In genomic region chr11:117974327-117975125, GRCm38 (mm10) we compare ENCODE assay signal across 10 mouse cellular contexts. TPM values are rescaled to one million over a fixed set of nuclear protein-coding genes. Genes with fewer than 3 reads are reported as not detected.
DNase-seq lines count a peak whose midpoint lies in the region; ATAC-seq and TF ChIP-seq lines count a peak whose summit lies in the region.
"Had no signal": no experiment of that assay in that cellular context is flagged by ENCODE, and none has a peak within 500 bp of the region (broad histone marks: within the 10 kb centered on the region; RNA-seq: fewer than 3 reads in every experiment).

No protein-coding gene starts in this region.

- no peaks in the 10 kb centered on the region for H3K9me3 ChIP-seq in midbrain, embryonic 11.5 days (ENCODE audit: control insufficient read depth, low read length)
- H3K9me3 ChIP-seq in midbrain, embryonic 16.5 days (replicated peaks; ENCODE audit: control insufficient read depth, low read length, poor library complexity, severe bottlenecking): no peaks in the 10 kb centered on the region
- H3K9me3 ChIP-seq in hindbrain, embryonic 14.5 days (ENCODE audit: control insufficient read depth, low read length): no peaks in the 10 kb centered on the region
- H3K9me3 ChIP-seq: limb, embryonic 13.5 days had no signal

- no peak overlapping the region for H3K27ac ChIP-seq in gastrocnemius, adult 2 months
- H3K27ac ChIP-seq in midbrain, embryonic 11.5 days (ENCODE audit: low read depth, low read length): peak overlapping the region; percentile 95
- no peak overlapping the region for H3K27ac ChIP-seq in midbrain, embryonic 16.5 days (ENCODE audit: low read length)
- H3K27ac ChIP-seq in hindbrain, embryonic 14.5 days: peak overlapping the region; percentile 77
- H3K27ac ChIP-seq in small intestine, adult 2 months (ENCODE audit: insufficient read depth, low read depth, low read length): 0 out of 2 replicates have a peak overlapping the region, but pooled peaks have one; percentile 1

- 8% methylated on average over 14 of the region's 14 CpGs for WGBS in midbrain, embryonic 11.5 days
- 21% methylated on average over 14 of the region's 14 CpGs for WGBS in midbrain, embryonic 16.5 days
- WGBS in hindbrain, embryonic 14.5 days: 19% methylated on average over 14 of the region's 14 CpGs
- WGBS in small intestine, adult 2 months: 22% methylated on average over 14 of the region's 14 CpGs

- peak overlapping the region; percentile 61 for H3K9ac ChIP-seq in midbrain, embryonic 11.5 days (ENCODE audit: low read length)
- H3K9ac ChIP-seq in midbrain, embryonic 16.5 days (ENCODE audit: low read depth, low read length): no peak overlapping the region
- H3K9ac ChIP-seq in hindbrain, embryonic 14.5 days: no peak overlapping the region

- H3K4me3 ChIP-seq in gastrocnemius, adult 2 months: no peak overlapping the region
- no peak overlapping the region for H3K4me3 ChIP-seq in midbrain, embryonic 11.5 days (ENCODE audit: low read depth, low read length)
- H3K4me3 ChIP-seq in midbrain, embryonic 16.5 days (ENCODE audit: low read depth, low read length): no peak overlapping the region
- no peak overlapping the region for H3K4me3 ChIP-seq in hindbrain, embryonic 14.5 days (replicated peaks; ENCODE audit: low read length)
- no peak overlapping the region for H3K4me3 ChIP-seq in small intestine, adult 2 months (ENCODE audit: low read depth, low read length)
- H3K4me3 ChIP-seq: limb, embryonic 13.5 days had no signal

- ATAC-seq in midbrain, embryonic 11.5 days (ENCODE audit: low FRiP score): no peak
- ATAC-seq in midbrain, embryonic 16.5 days: no peak
- ATAC-seq in hindbrain, embryonic 14.5 days (ENCODE audit: low FRiP score): no peak

- peak; percentile 22 for DNase-seq in gastrocnemius, adult 2 months
- no peak for DNase-seq in gastrocnemius, postnatal 36 days
- peak; percentile 92 for DNase-seq in midbrain, embryonic 11.5 days (ENCODE audit: low spot score, missing footprints)
- DNase-seq in hindbrain, embryonic 14.5 days (ENCODE audit: low spot score): no peak
- no peak for DNase-seq in gastrocnemius, adult 8-10 months (ENCODE audit: low spot score in 2 of 2)
- no peak for DNase-seq in left cerebral cortex, postnatal 4 days
- DNase-seq: gastrocnemius, postnatal 25 days had no signal

- peaks cover 7% of the 10 kb centered on the region; the same call in 1 of the 2 replicates for H3K27me3 ChIP-seq in midbrain, embryonic 11.5 days (ENCODE audit: control insufficient read depth, insufficient read depth, low read length)
- no peaks in the 10 kb centered on the region for H3K27me3 ChIP-seq in midbrain, embryonic 16.5 days (ENCODE audit: control insufficient read depth, insufficient read depth, low read depth, low read length)
- no peaks in the 10 kb centered on the region for H3K27me3 ChIP-seq in hindbrain, embryonic 14.5 days (ENCODE audit: control insufficient read depth, insufficient read depth, low read length)
- no peaks in the 10 kb centered on the region for H3K27me3 ChIP-seq in small intestine, adult 2 months (ENCODE audit: control insufficient read depth, insufficient read depth, low read length)

- TF ChIP-seq POLR2A in small intestine, adult 2 months (IDR thresholded peaks at IDR 0.05; ENCODE audit: low read depth, low read length): no peak

- no peaks in the 10 kb centered on the region for H3K36me3 ChIP-seq in midbrain, embryonic 11.5 days (ENCODE audit: control insufficient read depth, insufficient read depth, low read length)
- H3K36me3 ChIP-seq in midbrain, embryonic 16.5 days (ENCODE audit: control insufficient read depth, insufficient read depth, low read length): no peaks in the 10 kb centered on the region
- H3K36me3 ChIP-seq in hindbrain, embryonic 14.5 days (replicated peaks; ENCODE audit: control insufficient read depth, insufficient read depth): no peaks in the 10 kb centered on the region
- no peaks in the 10 kb centered on the region for H3K36me3 ChIP-seq in small intestine, adult 2 months (ENCODE audit: control insufficient read depth, insufficient read depth, low read length)
- H3K36me3 ChIP-seq: limb, embryonic 13.5 days had no signal

- H3K4me2 ChIP-seq in midbrain, embryonic 11.5 days: peak overlapping the region; percentile 17; the same call in 1 of the 2 replicates
- H3K4me2 ChIP-seq in midbrain, embryonic 16.5 days (ENCODE audit: low read length): no peak overlapping the region
- H3K4me2 ChIP-seq in hindbrain, embryonic 14.5 days (replicated peaks): no peak overlapping the region

- intact Hi-C loops in gastrocnemius, adult 2 months (cut with DNase I): no loop called here
- intact Hi-C loops in gastrocnemius, postnatal 36 days (cut with DNase I): no loop called here
- intact Hi-C loops in left cerebral cortex, postnatal 4 days (cut with DNase I): no loop called here

- H3K4me1 ChIP-seq in midbrain, embryonic 11.5 days (ENCODE audit: control insufficient read depth, insufficient read depth, low read length): peaks cover 46% of the 10 kb centered on the region
- peaks cover 8% of the 10 kb centered on the region; the same call in 1 of the 2 replicates for H3K4me1 ChIP-seq in midbrain, embryonic 16.5 days (ENCODE audit: control insufficient read depth, insufficient read depth, low read length)
- peaks cover 28% of the 10 kb centered on the region for H3K4me1 ChIP-seq in hindbrain, embryonic 14.5 days (replicated peaks; ENCODE audit: control insufficient read depth, insufficient read depth, low read length)
- H3K4me1 ChIP-seq in small intestine, adult 2 months (ENCODE audit: control insufficient read depth, insufficient read depth, insufficient read length, low read length): peaks cover 25% of the 10 kb centered on the region

- TF ChIP-seq CTCF in gastrocnemius, adult 2 months (IDR thresholded peaks at IDR 0.05): no peak
- TF ChIP-seq CTCF in small intestine, adult 2 months (IDR thresholded peaks at IDR 0.05; ENCODE audit: extremely low read depth, insufficient read length, insufficient replicate concordance, low read depth, low read length): no peak

RNA-seq across cellular contexts. Expression of gene Socs3, which starts 4.7 kb away (rescaled TPM):
- 10 to 100 TPM in 1 of 2 experiments, 1 to 10 TPM in 1; 1.7 to 10.1 TPM for total RNA-seq in gastrocnemius, adult 2 months (2021)
- 1 to 10 TPM; 1.8 to 4.7 TPM for total RNA-seq in gastrocnemius, postnatal 36 days (2021)
- 5.5 and 5.9 TPM in 2 replicates for polyA plus RNA-seq in midbrain, embryonic 11.5 days (2014; fragmentation: Nextera tagmentation; extraction: Ambion mirVana)
- 5.9 and 7.2 TPM in 2 replicates for polyA plus RNA-seq in midbrain, embryonic 16.5 days (2015; fragmentation: Nextera tagmentation; extraction: Ambion mirVana)
- 2.9 and 3.0 TPM in 2 replicates for polyA plus RNA-seq in hindbrain, embryonic 14.5 days (2014; fragmentation: Nextera tagmentation; extraction: Ambion mirVana)
- polyA plus RNA-seq in small intestine, adult 2 months (2012; rRNA removed): 27.2 and 47.2 TPM in 2 replicates
- 1 to 10 TPM; 1.9 to 3.3 (median 2.5) TPM for total RNA-seq in gastrocnemius, adult 8-10 months (2022)
- total RNA-seq in left cerebral cortex, postnatal 4 days (2021): 1 to 10 TPM; 3.8 to 4.1 TPM

RNA-seq across cellular contexts. Expression of gene Pgs1, which starts 11.6 kb away (rescaled TPM):
- 10 to 100 TPM; 17.2 to 18.0 TPM for total RNA-seq in gastrocnemius, adult 2 months (2021)
- total RNA-seq in gastrocnemius, postnatal 36 days (2021): 10 to 100 TPM; 17.9 to 18.9 TPM
- polyA plus RNA-seq in midbrain, embryonic 11.5 days (2014; fragmentation: Nextera tagmentation; extraction: Ambion mirVana): 40.2 and 42.7 TPM in 2 replicates
- 61.2 and 62.1 TPM in 2 replicates for polyA plus RNA-seq in midbrain, embryonic 16.5 days (2015; fragmentation: Nextera tagmentation; extraction: Ambion mirVana)
- polyA plus RNA-seq in hindbrain, embryonic 14.5 days (2014; fragmentation: Nextera tagmentation; extraction: Ambion mirVana): 48.1 and 56.4 TPM in 2 replicates
- 19.8 and 35.0 TPM in 2 replicates for polyA plus RNA-seq in small intestine, adult 2 months (2012; rRNA removed)
- total RNA-seq in gastrocnemius, adult 8-10 months (2022): 10 to 100 TPM; 16.9 to 23.0 (median 19.1) TPM
- total RNA-seq in left cerebral cortex, postnatal 4 days (2021): 10 to 100 TPM; 56.9 to 58.6 TPM

Comparison
In these comparisons a context has a peak if more than half of its experiments do, and no peak if none do; other contexts are left out.
1. DNase-seq: peak in gastrocnemius, adult 2 months (single experiment) and midbrain, embryonic 11.5 days (single experiment); none in gastrocnemius, postnatal 36 days (0 of 2), hindbrain, embryonic 14.5 days (single experiment), gastrocnemius, adult 8-10 months (0 of 2) and left cerebral cortex, postnatal 4 days (single experiment).
2. H3K27ac ChIP-seq: peak in midbrain, embryonic 11.5 days (single experiment), hindbrain, embryonic 14.5 days (single experiment) and small intestine, adult 2 months (single experiment); none in gastrocnemius, adult 2 months (single experiment) and midbrain, embryonic 16.5 days (single experiment).